19 mouse cellular contexts compared by ENCODE assay signal in the genomic region with DNA sequence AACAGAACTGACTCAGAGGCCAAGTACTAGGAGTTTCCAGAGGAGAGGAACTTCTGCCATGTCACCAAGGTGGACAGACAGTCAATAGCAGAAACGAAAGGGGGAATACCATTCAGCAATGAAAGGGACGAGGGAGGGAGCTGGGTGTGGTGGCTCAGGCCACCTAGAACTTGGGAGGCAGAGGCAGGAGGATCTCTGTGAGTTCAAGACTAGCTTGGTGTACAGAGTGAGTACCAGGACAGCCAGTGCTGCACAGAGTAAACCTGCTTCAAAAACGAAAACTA. TPM values are rescaled to one million over a fixed set of nuclear protein-coding genes. Genes with fewer than 3 reads are reported as not detected.
"Had no signal": no experiment of that assay in that cellular context is flagged by ENCODE, and none has a peak within 500 bp of the region (broad histone marks: within the 10 kb centered on the region; RNA-seq: fewer than 3 reads in every experiment).

No protein-coding gene starts in this region.

- H3K4me2 ChIP-seq: lung, embryonic 15.5 days; midbrain, embryonic 11.5 days; midbrain, embryonic 13.5 days; midbrain, embryonic 15.5 days; neural tube, embryonic 12.5 days; stomach, embryonic 15.5 days had no signal

- ATAC-seq: liver, postnatal 0 days; midbrain, embryonic 13.5 days; midbrain, embryonic 15.5 days had no signal

- H3K27ac ChIP-seq: lung, embryonic 15.5 days; macrophage; midbrain, embryonic 13.5 days; midbrain, embryonic 15.5 days; neural tube, embryonic 12.5 days; stomach, embryonic 15.5 days; stomach, postnatal 0 days had no signal

- H3K9me3 ChIP-seq: lung, embryonic 15.5 days; midbrain, embryonic 15.5 days; neural tube, embryonic 12.5 days; stomach, embryonic 15.5 days had no signal

- H3K36me3 ChIP-seq: midbrain, embryonic 13.5 days; midbrain, embryonic 15.5 days; neural tube, embryonic 12.5 days; stomach, embryonic 15.5 days had no signal

- H3K27me3 ChIP-seq: lung, embryonic 15.5 days; midbrain, embryonic 15.5 days; stomach, embryonic 15.5 days had no signal

- H3K4me1 ChIP-seq: lung, embryonic 15.5 days; midbrain, embryonic 15.5 days; neural tube, embryonic 12.5 days; stomach, embryonic 15.5 days had no signal

- H3K4me3 ChIP-seq: lung, embryonic 15.5 days; midbrain, embryonic 13.5 days; midbrain, embryonic 15.5 days; neural tube, embryonic 12.5 days; stomach, embryonic 15.5 days had no signal

- H3K9ac ChIP-seq: liver, postnatal 0 days; lung, embryonic 15.5 days; midbrain, embryonic 13.5 days; midbrain, embryonic 15.5 days; neural tube, embryonic 12.5 days; stomach, embryonic 15.5 days had no signal

- DNase-seq: liver, postnatal 0 days; lung, adult 2 months; lung, postnatal 10 days; right cerebral cortex, postnatal 14 days; thymus, adult 2 months; thymus, postnatal 25 days; thymus, postnatal 4 days had no signal

RNA-seq across cellular contexts. Expression of gene Myh14, which starts 46.2 kb away (rescaled TPM):
- total RNA-seq: megakaryocyte progenitor cell, adult 5-6 weeks; monocyte, adult 5-6 weeks; neutrophil, adult 5-6 weeks had no signal
- polyA plus RNA-seq: macrophage had no signal

RNA-seq across cellular contexts. Expression of gene Napsa, which starts 52.3 kb away (rescaled TPM):
- total RNA-seq: midbrain, postnatal 0 days had no signal
